Mouse (Mus musculus) kidney, embryonic 16.5 days (tissue): ENCODE measurements around the gene Gm45837. TPM values are rescaled to one million over a fixed set of nuclear protein-coding genes. Genes with fewer than 3 reads are reported as not detected.

Experiments
- ATAC-seq: fragments of 200-750 bp; cut with Nextera tagmentation; 2 replicates; pipeline ENCODE4 v1.8.0; 2017; ENCODE audit warnings: moderate TSS enrichment; ENCODE audit not compliant: low FRiP score, low TSS enrichment
- H3K27ac ChIP-seq: fragments of 300-500 bp; sonication (generic); 2 replicates; pipeline ENCODE4 v1.5.1; 2014; ENCODE audit warnings: low read length
- H3K27me3 ChIP-seq: fragments of 300-500 bp; sonication (generic); 2 replicates; pipeline ENCODE4 v1.6.1; 2014; ENCODE audit warnings: low read length, control low read depth, mixed read lengths; ENCODE audit not compliant: insufficient read depth
- H3K36me3 ChIP-seq: fragments of 300-500 bp; sonication (generic); 2 replicates; pipeline ENCODE4 v1.6.1; 2014; ENCODE audit warnings: low read length, control low read depth, mixed read lengths; ENCODE audit not compliant: insufficient read depth
- H3K4me1 ChIP-seq: fragments of 300-500 bp; sonication (generic); 2 replicates; pipeline ENCODE4 v1.6.1; 2014; ENCODE audit warnings: low read length, control low read depth, mixed read lengths; ENCODE audit not compliant: insufficient read depth
- H3K4me2 ChIP-seq: fragments of 300-500 bp; sonication (generic); replicated peaks from 2 replicates; pipeline ENCODE4 v1.6.1; 2014; ENCODE audit warnings: low read depth, low read length
- H3K4me3 ChIP-seq: fragments of 300-500 bp; sonication (generic); 2 replicates; pipeline ENCODE4 v1.5.1; 2014; ENCODE audit warnings: mild to moderate bottlenecking, low read length
- H3K9ac ChIP-seq: fragments of 300-500 bp; sonication (generic); replicated peaks from 2 replicates; pipeline ENCODE4 v1.6.1; 2014; ENCODE audit warnings: low read length
- H3K9me3 ChIP-seq: fragments of 300-500 bp; sonication (generic); 2 replicates; pipeline ENCODE4 v1.6.1; 2016; ENCODE audit warnings: low read length, control low read depth
- WGBS: fragments of 180-500 bp; shearing (Covaris S2); extraction: QIAGEN DNeasy Blood & Tissue Kit; methylation state at CpG from one replicate; pipeline ENCODE4 v1.1.7; 2014; 5-methylcytosine and 5-hydroxymethylcytosine counted together
- polyA plus RNA-seq: library from polyadenylated mRNA; unstranded; fragments of >200 nt; fragmentation: Nextera tagmentation; extraction: Ambion mirVana; gene quantifications from 2 replicates; pipeline ENCODE4 v1.2.1, GENCODE M21; 2015

The Gm45837 gene
- polyA plus RNA-seq: 9.9 TPM in 1 of 2 replicates, not detected in the other

DNA sequence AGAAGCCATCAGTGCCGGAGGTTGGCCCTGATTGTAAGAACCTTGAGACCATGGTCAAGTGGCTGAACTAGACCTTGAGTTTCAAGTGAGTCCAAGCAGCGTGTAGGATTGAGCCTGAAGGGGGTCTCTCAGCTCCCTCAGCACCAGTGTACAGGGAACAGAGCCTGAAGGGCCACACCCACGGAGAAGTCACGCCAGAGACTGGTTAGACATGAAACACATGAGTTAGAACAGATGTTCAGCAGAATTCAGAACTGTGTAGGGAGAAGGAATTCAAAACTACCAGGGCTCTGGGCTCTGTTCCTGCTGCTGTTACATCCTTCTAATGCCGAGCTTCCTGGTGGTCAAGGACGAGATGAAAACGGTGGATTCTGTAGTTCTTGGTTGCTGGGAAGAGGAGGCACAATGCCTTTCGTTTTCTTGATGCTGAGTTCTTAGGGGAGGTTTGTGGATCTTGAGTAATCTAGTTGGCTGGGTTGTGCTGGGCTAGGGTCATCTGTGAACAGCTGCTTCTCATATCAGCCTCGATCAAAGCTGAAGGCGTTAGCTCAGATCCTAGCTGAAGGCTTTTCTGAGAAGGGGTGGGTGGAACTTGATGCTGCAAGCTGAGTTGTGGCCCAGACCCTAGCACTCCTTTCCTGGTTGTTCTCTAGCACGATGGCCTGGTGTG lies at the start of gene Gm45837:
Gene Gm45837, plus strand, starts transcription at position 620 of the 670 bp plus-strand sequence.
- H3K36me3 ChIP-seq: peaks cover 33% of the 10 kb centered on the region
- peaks cover 17% of the 10 kb centered on the region for H3K4me1 ChIP-seq
- no peaks in the 10 kb centered on the region for H3K27me3 ChIP-seq
- H3K9ac ChIP-seq: no peak within 1 kb of the TSS
- WGBS: 63% methylated on average over 11 of the region's 11 CpGs
- no peak within 1 kb of the TSS for H3K4me3 ChIP-seq
- H3K9me3 ChIP-seq: no peaks in the 10 kb centered on the region
- no peak within 1 kb of the TSS for H3K4me2 ChIP-seq
- H3K27ac ChIP-seq: no peak within 1 kb of the TSS
- ATAC-seq: no peak

DNA sequence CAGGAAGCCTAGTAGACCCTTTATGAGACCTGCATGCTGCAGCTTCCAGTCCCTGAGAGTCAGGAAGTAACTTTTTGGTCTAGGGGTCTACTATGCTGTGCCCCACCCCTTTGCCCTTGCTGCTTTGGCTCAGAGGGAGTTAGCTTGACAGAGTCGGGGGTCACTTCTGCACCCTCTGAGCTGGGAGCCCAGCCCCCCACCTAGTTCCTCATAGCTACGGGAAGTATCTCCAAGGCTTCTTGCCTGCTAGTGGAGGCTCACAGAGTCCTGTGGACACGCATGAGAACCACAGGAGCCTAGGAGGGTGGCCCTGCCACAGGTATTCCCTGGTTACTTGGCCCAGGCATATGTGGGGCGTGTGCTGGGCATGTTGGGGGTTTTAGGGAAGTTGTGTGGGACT lies 49.7 kb upstream of the Gm45837 start:
- Histone ChIP-seq H3K4me3 (no peak overlapping the region), H3K27me3 (no peaks in the 10 kb centered on the region), H3K27ac (no peak overlapping the region), H3K36me3 (no peaks in the 10 kb centered on the region), H3K9me3 (no peaks in the 10 kb centered on the region), H3K4me1 (peaks cover 4% of the 10 kb centered on the region; the same call in 1 of the 2 replicates), H3K4me2 (no peak overlapping the region), H3K9ac (no peak overlapping the region)
- 79% methylated on average over 4 of the region's 4 CpGs for WGBS
- no peak for ATAC-seq

DNA sequence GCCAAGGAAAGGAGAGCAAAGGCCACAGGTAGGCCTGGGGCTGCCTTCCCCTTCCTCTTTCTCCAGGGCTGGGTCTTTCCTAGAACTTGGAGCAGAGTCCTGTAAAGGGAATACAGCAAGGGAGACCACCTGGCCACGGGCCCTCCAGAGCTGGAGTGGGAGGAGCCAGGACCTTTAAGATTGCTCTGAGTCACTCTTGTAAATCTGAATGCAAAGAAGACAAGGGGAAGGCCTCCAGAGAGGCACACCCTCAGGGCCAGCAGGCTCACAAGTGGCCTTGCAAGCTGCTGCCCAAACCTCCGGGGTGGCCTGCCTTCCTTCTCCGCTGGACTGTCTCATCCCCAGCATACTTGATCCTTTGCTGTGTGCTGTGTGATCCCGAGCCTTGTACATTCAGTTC lies 48.9 kb upstream of the Gm45837 start:
- Histone ChIP-seq H3K27me3 (no peaks in the 10 kb centered on the region), H3K36me3 (no peaks in the 10 kb centered on the region), H3K4me3 (no peak overlapping the region), H3K4me2 (no peak overlapping the region), H3K4me1 (0 out of 2 replicates have a peak, but pooled peaks cover under 1% of the 10 kb centered on the region), H3K27ac (no peak overlapping the region), H3K9me3 (no peaks in the 10 kb centered on the region), H3K9ac (no peak overlapping the region)
- ATAC-seq: peak; percentile 44; the same call in 1 of the 2 replicates
- 49% methylated on average over 4 of the region's 4 CpGs for WGBS

DNA sequence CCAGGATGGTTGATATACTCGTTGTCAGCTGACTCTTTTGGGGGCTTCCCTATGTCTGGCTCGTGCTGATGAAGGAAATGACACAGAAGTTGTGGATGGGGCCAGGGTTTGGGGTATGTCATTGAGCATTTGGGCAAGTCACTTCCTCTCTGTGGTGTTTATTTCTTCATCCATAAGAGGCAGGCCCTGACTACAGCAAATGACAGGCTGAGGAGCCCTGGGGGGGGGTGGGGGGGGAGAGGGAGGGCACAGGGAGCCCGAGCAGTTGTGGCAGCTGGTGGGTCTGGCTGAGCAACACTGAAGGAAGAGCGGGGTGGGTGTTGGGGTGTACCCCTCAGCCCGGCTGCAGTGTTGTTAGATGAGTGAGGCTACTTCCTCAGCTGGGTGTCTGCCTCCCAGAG lies 47.9 kb upstream of the Gm45837 start:
- Histone ChIP-seq H3K36me3 (no peaks in the 10 kb centered on the region), H3K27ac (no peak overlapping the region), H3K4me2 (no peak overlapping the region), H3K27me3 (no peaks in the 10 kb centered on the region), H3K4me1 (no peaks in the 10 kb centered on the region), H3K9me3 (no peaks in the 10 kb centered on the region), H3K4me3 (no peak overlapping the region), H3K9ac (no peak overlapping the region)
- WGBS: 79% methylated on average over 5 of the region's 5 CpGs
- no peak for ATAC-seq

DNA sequence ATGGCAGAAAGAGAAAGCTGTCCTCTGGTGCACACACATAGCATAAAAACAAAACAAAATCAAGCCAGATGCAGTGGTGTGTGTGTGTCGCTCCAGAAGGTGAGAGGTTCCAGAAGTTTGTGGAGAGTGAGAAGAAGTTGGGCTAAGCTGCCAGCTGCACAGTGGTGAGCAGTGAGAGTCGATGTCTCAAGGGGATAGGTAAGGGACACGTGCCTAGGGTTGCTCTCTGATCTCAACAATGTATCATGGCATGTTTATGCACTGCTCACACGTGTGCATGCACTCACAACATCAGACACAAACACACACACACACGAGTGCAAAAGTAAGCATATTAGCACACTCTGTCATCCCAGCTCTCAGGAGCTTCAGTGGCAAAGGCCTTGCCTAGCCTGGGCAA lies 46.8 kb upstream of the Gm45837 start:
- no peaks in the 10 kb centered on the region for H3K4me1 ChIP-seq
- H3K4me2 ChIP-seq: no peak overlapping the region
- no peak overlapping the region for H3K27ac ChIP-seq
- H3K9ac ChIP-seq: no peak overlapping the region
- ATAC-seq: no peak
- no peak overlapping the region for H3K4me3 ChIP-seq
- H3K9me3 ChIP-seq: no peaks in the 10 kb centered on the region
- WGBS: 72% methylated on average over 5 of the region's 5 CpGs
- H3K36me3 ChIP-seq: no peaks in the 10 kb centered on the region
- no peaks in the 10 kb centered on the region for H3K27me3 ChIP-seq

DNA sequence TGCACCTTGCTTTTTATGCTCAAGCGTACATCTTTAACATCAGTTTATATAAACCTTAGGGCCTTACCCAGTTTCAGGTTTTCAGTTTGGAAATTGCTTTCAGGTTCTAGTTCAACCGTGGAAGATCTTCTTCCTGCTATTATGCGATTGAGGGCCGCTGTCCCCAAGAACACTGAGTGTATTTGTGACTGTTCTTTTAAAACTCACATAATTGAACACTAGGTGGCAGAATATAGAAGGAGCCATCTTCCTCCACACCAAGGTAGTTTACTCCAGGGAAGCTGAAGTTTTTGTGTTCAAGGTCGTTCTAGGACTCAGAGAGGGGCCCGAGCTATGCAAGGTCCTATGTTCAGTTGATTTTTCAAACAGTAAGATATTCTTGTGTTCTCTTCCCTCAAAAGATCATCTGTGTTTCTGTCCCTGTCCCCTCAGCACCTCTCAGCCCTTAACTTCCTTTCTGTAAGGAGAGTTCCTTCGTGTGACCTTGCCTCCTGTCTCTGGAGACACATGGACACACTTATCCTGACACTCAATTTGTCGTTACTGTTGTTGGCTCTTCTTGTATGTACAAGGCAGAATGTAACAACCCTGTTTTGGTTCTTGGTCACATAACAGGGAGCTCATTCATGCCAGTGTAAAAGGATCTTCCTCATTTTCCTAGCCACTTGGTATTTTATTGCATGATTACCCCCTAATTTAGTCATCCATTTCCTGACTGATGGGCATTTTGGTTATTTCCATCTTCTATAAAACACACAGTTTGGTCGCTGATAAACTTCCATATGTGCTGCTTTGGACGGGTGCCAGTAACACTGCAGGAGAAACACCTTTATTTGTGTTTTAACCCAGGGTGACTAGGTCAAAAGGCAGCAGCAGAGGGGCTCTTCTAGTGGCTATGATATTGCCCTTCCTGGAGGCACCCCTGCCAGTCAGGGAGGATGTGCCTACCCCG lies 42.5 kb upstream of the Gm45837 start:
- H3K9me3 ChIP-seq: no peaks in the 10 kb centered on the region
- H3K9ac ChIP-seq: no peak overlapping the region
- H3K36me3 ChIP-seq: no peaks in the 10 kb centered on the region
- no peaks in the 10 kb centered on the region for H3K27me3 ChIP-seq
- no peak for ATAC-seq
- 54% methylated on average over 11 of the region's 11 CpGs for WGBS
- H3K4me1 ChIP-seq: peaks cover 5% of the 10 kb centered on the region; the same call in 1 of the 2 replicates
- no peak overlapping the region for H3K27ac ChIP-seq
- no peak overlapping the region for H3K4me3 ChIP-seq
- H3K4me2 ChIP-seq: no peak overlapping the region

DNA sequence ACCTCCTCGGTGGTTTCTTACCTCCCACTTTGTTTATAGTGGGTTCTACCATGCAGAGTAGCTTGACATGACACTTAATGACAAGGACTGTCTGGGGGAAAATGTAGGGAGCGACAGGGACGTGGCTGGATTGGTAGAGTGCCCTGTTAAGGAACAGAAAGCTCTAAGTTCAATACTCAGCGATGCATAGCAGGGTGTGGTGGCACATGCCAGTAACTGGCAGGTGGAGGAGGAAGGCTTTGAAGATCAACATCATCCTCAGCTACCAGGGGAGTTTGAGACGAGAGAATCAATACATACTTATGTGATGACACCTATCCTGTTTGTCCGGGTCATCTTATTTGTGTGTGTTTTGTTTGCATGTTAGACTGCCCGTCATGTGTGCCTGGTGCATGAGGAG lies 41.0 kb upstream of the Gm45837 start:
- no peak for ATAC-seq

DNA sequence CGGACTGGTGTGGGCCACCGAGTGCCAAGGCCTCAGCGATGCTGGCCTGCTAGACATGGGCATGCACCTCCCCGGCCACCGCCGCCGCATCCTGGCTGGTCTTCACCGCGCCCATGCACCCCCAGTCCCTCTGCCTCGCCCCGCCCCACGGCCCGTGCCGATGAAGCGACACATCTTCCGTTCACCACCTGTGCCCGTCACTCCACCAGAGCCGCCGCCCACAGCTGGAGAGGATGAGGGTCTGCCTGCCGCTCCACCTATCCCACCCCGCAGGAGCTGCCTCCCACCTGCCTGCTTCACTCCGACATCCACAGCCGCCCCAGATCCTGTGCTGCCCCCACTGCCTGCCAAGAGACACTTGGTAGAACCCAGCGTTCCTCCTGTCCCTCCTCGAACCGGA lies 37.6 kb upstream of the Gm45837 start:
- Histone ChIP-seq H3K4me2 (no peak overlapping the region), H3K27me3 (no peaks in the 10 kb centered on the region), H3K4me3 (no peak overlapping the region), H3K4me1 (peaks cover 15% of the 10 kb centered on the region), H3K9me3 (no peaks in the 10 kb centered on the region), H3K36me3 (no peaks in the 10 kb centered on the region), H3K27ac (no peak overlapping the region), H3K9ac (no peak overlapping the region)
- no peak; the same call in 1 of the 2 replicates for ATAC-seq
- 85% methylated on average over 26 of the region's 26 CpGs for WGBS

More for the DNA sequence above, 41.0 kb upstream of the Gm45837 start:
- peaks cover 5% of the 10 kb centered on the region; the same call in 1 of the 2 replicates for H3K4me1 ChIP-seq
- H3K4me3 ChIP-seq: no peak overlapping the region
- H3K4me2 ChIP-seq: no peak overlapping the region
- no peaks in the 10 kb centered on the region for H3K27me3 ChIP-seq
- no peak overlapping the region for H3K9ac ChIP-seq
- H3K9me3 ChIP-seq: no peaks in the 10 kb centered on the region
- 59% methylated on average over 7 of the region's 7 CpGs for WGBS
- H3K27ac ChIP-seq: no peak overlapping the region
- no peaks in the 10 kb centered on the region for H3K36me3 ChIP-seq

DNA sequence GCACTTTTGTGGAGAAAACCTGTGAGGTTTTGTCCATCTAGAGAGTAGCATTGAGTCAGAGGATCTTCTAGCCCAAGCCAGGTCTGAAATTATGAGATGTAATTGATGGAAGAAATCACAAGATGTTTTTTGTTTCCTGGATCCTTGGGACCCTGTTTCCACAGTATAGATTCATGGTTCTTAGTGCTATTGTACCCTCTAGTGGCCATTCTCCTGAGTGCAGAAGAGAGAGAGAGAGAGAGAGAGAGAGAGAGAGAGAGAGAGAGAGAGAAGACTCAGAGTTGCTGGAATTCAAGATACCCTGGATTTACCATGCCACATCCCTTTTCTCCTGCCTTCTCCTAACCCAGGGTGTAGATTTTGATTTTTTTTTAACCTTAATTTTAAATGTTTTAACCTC lies 36.5 kb upstream of the Gm45837 start:
- Histone ChIP-seq H3K27me3 (no peaks in the 10 kb centered on the region), H3K4me2 (no peak overlapping the region), H3K4me3 (no peak overlapping the region), H3K9me3 (no peaks in the 10 kb centered on the region), H3K36me3 (no peaks in the 10 kb centered on the region), H3K27ac (no peak overlapping the region), H3K4me1 (peaks cover 25% of the 10 kb centered on the region), H3K9ac (no peak overlapping the region)
- ATAC-seq: no peak
